Mouse (Mus musculus) olfactory bulb, adult 2 months (tissue): ENCODE results near the gene Lcp2.

Source experiments
- CTCF ChIP-seq: fragments of 200-500 bp; IDR thresholded peaks from 2 replicates; pipeline ENCODE4 v1.5.1; 2012; ENCODE audit warnings: low read depth, mild to moderate bottlenecking, low read length, moderate library complexity; ENCODE audit not compliant: insufficient read depth
- POLR2A ChIP-seq: fragments of 200-500 bp; IDR thresholded peaks from 2 replicates; pipeline ENCODE4 v1.6.1; 2012; ENCODE audit warnings: mild to moderate bottlenecking, low read depth, low read length, moderate library complexity; ENCODE audit not compliant: insufficient read depth

GRCm38 (mm10) chr11:34083795-34084194, 37.1 kb downstream of the Lcp2 start:
- TF ChIP-seq CTCF (no peak), POLR2A (no peak)
